Mouse (Mus musculus) adrenal gland, postnatal 14 days (tissue): Measurements from ENCODE around the gene Kif1b. TPM values are rescaled to one million over a fixed set of nuclear protein-coding genes. Genes with fewer than 3 reads are reported as not detected.

Experiments
- DNase-seq: peaks from one replicate; pipeline ENCODE4 v3.0.0; 2021; ENCODE audit warnings: mixed read lengths
- long read RNA-seq, 2 experiments: library from polyadenylated mRNA; stranded (forward); transcript quantifications; one replicate each; pipeline ENCODE4 v2.0.0; 2021
- total RNA-seq: library from RNA; stranded (reverse); gene quantifications from 2 replicates; pipeline ENCODE4 v1.2.3, GENCODE M21; 2021

The Kif1b gene
- 132 TPM in 2 replicates for total RNA-seq
- long read RNA-seq, experiment 1, full-length matches to known transcripts = 2 of 19 reads
- long read RNA-seq, experiment 1, partial matches to known transcripts = 4 of 19 reads
- long read RNA-seq, experiment 1, other reads (novel, unspliced or antisense) = 13 of 19 reads
- long read RNA-seq, experiment 2, full-length matches to known transcripts = 5 of 27 reads
- long read RNA-seq, experiment 2, partial matches to known transcripts = 3 of 27 reads
- long read RNA-seq, experiment 2, other reads (novel, unspliced or antisense) = 19 of 27 reads

- peak; percentile 99 for DNase-seq
Observed at GRCm38 (mm10) chr4:149307596-149308490, at the start of gene Kif1b. Gene Kif1b, minus strand, starts transcription at chr4:149307693.

- no peak for DNase-seq
Observed at GRCm38 (mm10) chr4:149354671-149355070, 47.2 kb upstream of the Kif1b start.

DNA sequence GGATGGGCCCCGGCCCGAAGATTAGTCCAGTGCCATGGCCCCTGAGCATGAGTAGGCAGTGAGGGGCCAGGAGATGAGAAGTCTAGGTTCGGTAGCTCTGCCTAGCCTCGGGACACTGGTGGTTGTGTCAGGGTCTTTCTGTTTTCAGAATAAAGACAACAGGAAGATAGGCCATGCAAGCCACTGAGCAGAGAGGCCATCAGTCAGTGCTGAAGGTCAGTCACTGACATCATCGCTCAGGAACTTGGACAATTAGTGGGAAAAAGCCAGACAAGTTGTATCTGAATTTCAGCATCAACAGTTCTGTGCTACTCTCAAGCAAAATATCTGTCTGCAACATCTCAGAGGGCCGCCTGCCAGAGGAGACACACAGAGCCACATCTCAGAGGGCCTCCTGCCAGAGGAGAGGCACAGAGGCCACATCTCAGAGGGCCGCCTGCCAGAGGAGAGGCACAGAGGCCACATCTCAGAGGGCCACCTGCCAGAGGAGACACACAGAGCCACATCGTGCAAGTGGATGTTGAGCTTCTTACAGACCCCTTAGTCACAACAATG is 44.2 kb upstream of the Kif1b start:
- DNase-seq = peak; percentile 65

GRCm38 (mm10) chr4:149348963-149349362 is 41.5 kb upstream of the Kif1b start:
- DNase-seq = no peak

- no peak for DNase-seq
Observed at GRCm38 (mm10) chr4:149345873-149346272, 38.4 kb upstream of the Kif1b start.

DNA sequence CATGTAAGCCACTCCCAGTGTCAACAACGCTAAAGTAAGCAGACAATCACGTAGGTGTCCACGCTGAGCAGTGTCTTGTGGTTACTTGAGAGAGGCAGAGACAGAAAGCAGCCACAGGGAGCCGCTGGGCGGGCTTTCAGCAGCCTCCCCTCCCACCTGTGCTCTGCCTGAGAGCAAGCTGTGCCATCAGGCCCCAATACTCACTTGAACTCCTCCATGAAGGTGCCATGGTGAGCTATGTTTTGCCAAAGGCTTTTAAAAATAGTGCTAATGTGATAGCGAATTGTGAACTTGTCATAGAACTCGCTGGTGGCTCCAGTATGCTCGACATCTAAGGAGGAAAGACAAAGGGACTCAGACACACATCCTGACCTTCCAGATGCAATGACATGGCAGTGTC is 36.8 kb upstream of the Kif1b start:
- no peak for DNase-seq

DNA sequence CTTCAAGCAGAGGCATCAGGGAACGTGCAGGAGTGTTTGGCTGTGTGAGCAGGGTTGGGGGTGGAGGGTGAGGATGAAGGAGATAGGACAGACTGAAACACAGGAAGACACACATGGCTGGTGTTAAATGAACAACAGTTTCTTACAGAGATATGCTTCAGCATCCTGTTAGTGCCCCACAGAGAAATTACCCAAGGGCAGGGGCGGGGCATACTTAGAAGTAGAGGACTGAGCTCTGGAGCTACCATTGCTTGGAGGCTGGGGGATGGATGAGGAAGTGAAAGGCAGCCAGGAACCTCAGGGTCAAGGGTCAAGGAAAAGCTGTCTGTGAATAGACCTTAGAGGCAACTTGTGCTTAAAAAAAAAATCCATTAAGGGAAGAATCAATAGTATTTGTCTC is 33.2 kb upstream of the Kif1b start:
- no peak for DNase-seq

DNA sequence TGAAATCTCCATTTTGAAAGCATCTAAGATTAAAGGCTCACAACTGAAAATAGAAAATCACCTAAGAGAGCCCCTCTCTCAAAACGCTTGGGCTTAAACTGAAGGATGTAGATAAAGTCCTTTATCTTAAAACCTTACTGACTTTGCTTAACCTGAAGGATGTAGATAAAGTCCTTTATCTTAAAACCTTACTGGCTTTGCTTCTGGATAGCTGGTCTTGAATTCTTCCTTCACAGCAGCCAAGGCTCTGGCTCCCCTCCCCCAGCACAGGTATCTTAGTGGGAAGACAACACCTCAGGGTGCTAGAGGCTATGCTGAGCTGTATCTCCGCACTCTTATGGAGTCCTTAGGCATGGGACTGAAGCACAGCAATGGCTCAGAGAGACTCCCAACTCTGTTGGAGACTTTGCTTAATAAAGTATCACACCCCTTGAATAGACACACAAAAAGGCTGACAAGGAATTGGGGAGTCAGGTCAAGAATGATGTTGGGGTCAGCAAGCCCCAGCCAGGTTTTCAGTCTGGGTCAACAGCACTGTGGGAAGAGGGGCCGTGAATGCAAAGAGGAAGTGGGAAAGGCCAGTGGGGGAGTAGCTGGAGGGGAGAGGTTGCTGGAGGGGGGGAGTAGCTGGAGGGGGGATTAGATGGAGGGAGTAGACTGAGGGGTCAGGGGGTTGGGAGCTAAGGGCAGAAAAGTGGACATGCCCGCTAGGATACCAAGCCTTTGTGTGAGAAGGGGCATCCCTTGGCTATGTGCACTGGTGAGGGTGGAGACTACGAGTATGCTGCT is 32.1 kb upstream of the Kif1b start:
- no peak for DNase-seq

- no peak for DNase-seq
Observed at GRCm38 (mm10) chr4:149338137-149338536, 30.6 kb upstream of the Kif1b start.

DNA sequence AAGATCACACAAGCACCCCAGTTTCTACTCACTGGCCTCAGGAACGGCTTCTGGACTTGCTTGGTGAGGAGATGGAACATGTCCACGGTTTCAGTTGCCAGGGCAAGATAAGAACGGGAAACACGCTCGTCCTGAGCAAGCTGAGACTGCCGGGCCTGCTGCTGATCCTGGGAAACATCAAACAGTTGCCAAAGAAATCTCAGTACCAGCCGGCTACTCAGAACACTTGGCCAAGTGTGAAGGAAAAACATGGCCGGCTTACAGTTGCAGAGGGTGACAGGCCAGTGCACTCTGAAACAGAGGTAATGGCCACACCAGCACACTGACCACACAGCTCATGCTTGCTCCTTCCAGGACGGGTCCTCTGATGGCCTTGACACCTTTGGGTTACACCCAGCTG is 29.9 kb upstream of the Kif1b start:
- DNase-seq = no peak

GRCm38 (mm10) chr4:149336302-149336701 is 28.8 kb upstream of the Kif1b start:
- no peak for DNase-seq

- no peak for DNase-seq
Observed at GRCm38 (mm10) chr4:149334881-149335280, 27.4 kb upstream of the Kif1b start.

- DNase-seq = no peak
Observed at GRCm38 (mm10) chr4:149332726-149333125, 25.2 kb upstream of the Kif1b start.

- no peak for DNase-seq
Observed at GRCm38 (mm10) chr4:149330495-149330894, 23.0 kb upstream of the Kif1b start.

DNA sequence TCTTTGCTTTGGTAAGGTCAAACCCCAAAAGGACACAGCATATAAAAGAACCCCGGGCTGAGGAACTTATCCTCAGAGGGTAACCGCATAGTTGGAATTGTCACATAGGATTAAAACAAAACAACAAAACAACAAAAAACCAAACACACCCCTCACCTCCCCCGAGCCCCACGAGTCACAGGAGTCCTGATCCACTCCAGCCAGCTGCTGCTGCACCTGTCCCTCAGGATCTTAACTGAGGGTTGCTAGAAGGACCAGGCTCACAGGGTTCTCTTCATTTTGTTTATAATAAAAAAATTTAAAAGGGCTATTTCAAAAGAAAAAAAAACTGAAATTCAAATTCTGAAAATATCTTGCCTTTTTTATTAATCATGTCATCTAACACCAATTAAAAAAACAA is 21.2 kb upstream of the Kif1b start:
- no peak for DNase-seq

- no peak for DNase-seq
Observed at GRCm38 (mm10) chr4:149327281-149327680, 19.8 kb upstream of the Kif1b start.

- DNase-seq = peak; percentile 83
Observed at GRCm38 (mm10) chr4:149325411-149326162, 18.1 kb upstream of the Kif1b start.

- DNase-seq = no peak
Observed at GRCm38 (mm10) chr4:149323730-149324129, 16.2 kb upstream of the Kif1b start.

- DNase-seq = no peak
Observed at GRCm38 (mm10) chr4:149322718-149323117, 15.2 kb upstream of the Kif1b start.

DNA sequence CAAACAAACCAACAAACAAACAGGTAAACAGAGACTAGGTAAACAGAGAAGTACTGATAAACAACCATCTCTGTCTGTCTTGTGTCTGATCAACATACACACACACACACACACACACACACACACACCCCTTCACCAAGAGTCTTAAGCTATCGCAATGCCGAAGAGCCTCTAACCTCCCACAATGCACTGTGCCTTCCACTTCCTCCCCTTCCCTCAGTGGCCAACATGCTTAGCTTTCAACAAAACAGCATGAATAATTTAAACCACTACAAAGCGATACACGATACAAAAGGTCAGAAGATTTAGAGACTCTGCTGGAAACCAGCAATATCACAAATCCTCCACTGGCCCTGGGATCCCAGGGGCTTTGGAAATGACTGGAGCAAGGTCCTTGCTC is 14.8 kb upstream of the Kif1b start:
- no peak for DNase-seq

DNA sequence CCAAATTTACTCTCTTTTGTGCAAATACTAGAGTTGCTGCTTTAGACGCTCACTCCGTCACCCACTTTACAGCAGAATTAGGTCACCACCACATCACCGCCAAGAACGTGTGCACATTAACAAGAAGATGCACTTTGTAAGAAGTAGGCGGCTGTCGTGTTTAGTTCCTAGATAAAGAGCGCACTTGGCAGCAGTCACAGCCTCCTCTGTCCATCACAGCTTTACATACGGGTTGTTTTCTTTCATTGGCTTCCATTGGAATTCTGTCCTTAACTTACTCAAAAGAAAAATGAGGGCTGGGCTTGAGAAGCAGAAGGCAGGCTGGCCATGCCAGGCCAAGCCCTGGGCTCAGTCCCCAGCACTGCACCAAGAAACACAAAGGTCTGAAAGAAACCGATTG is 11.6 kb upstream of the Kif1b start:
- DNase-seq = no peak

DNA sequence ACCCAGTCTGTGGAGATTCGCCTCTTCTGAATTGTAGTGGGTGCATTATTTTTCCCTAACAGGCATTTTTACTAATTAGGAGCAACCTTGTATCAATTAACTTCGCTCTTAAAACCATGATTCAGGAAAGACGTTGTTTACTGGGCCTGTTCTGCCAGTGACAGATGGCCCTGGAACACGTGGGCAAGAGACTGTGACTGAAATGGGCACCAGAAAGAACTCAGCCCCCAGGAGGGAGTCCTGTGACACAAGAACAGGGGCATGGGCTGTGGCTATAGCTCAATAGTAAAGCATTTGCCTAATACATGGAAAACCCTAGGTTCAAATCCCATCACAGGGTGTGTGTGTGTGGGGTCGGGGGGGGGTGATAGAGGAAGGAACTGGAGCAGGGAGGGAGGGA is 9.9 kb upstream of the Kif1b start:
- DNase-seq = no peak
